Mouse (Mus musculus): Measurements from ENCODE around the gene Grin2b.

Gene Grin2b

GRCm38 (mm10) chr6:136008120-136008519 is 165.2 kb downstream of the Grin2b start:
- no peak for DNase-seq (ENCODE audit: low spot score)

GRCm38 (mm10) chr6:135994691-135995090 is 178.6 kb downstream of the Grin2b start:
- DNase-seq (ENCODE audit: low spot score), result no peak

GRCm38 (mm10) chr6:135993897-135994296 is 179.4 kb downstream of the Grin2b start:
- no peak for DNase-seq (ENCODE audit: low spot score)

GRCm38 (mm10) chr6:135993378-135993777 is 179.9 kb downstream of the Grin2b start:
- DNase-seq (ENCODE audit: low spot score), result no peak

GRCm38 (mm10) chr6:135976106-135976505 is 197.2 kb downstream of the Grin2b start:
- DNase-seq (ENCODE audit: low spot score), result no peak

GRCm38 (mm10) chr6:135972481-135972880 is 200.8 kb downstream of the Grin2b start:
- DNase-seq (ENCODE audit: low spot score), result no peak

- no peak for DNase-seq (ENCODE audit: low spot score)
Measured at GRCm38 (mm10) chr6:135971481-135971880, 201.8 kb downstream of the Grin2b start.

GRCm38 (mm10) chr6:135970716-135971318 is 202.5 kb downstream of the Grin2b start:
- no peak for DNase-seq (ENCODE audit: low spot score)

GRCm38 (mm10) chr6:135961766-135962165 is 211.5 kb downstream of the Grin2b start:
- DNase-seq (ENCODE audit: low spot score), result no peak

- DNase-seq (ENCODE audit: low spot score), result no peak
Measured at GRCm38 (mm10) chr6:135959629-135960028, 213.7 kb downstream of the Grin2b start.

- DNase-seq (ENCODE audit: low spot score), result no peak
Measured at GRCm38 (mm10) chr6:135951666-135952065, 221.6 kb downstream of the Grin2b start.

GRCm38 (mm10) chr6:135945511-135945910 is 227.8 kb downstream of the Grin2b start:
- no peak for DNase-seq (ENCODE audit: low spot score)

GRCm38 (mm10) chr6:135944358-135944757 is 229.0 kb downstream of the Grin2b start:
- no peak for DNase-seq (ENCODE audit: low spot score)

GRCm38 (mm10) chr6:135943121-135943617 is 230.1 kb downstream of the Grin2b start:
- no peak for DNase-seq (ENCODE audit: low spot score)

GRCm38 (mm10) chr6:135932924-135933323 is 240.4 kb downstream of the Grin2b start:
- DNase-seq (ENCODE audit: low spot score), result no peak

GRCm38 (mm10) chr6:135932400-135932920 is 240.9 kb downstream of the Grin2b start:
- no peak for DNase-seq (ENCODE audit: low spot score)

GRCm38 (mm10) chr6:135917676-135918075 is 255.6 kb downstream of the Grin2b start:
- DNase-seq (ENCODE audit: low spot score), result no peak

- no peak for DNase-seq (ENCODE audit: low spot score)
Measured at GRCm38 (mm10) chr6:135914608-135915007, 258.7 kb downstream of the Grin2b start.

- DNase-seq (ENCODE audit: low spot score), result no peak
Measured at GRCm38 (mm10) chr6:135912114-135912513, 261.2 kb downstream of the Grin2b start.

- no peak for DNase-seq (ENCODE audit: low spot score)
Measured at GRCm38 (mm10) chr6:135911131-135911530, 262.2 kb downstream of the Grin2b start.

GRCm38 (mm10) chr6:135907540-135908320 is 265.6 kb downstream of the Grin2b start:
- peak; percentile 88 for DNase-seq (ENCODE audit: low spot score)

GRCm38 (mm10) chr6:135907137-135907536 is 266.2 kb downstream of the Grin2b start:
- DNase-seq (ENCODE audit: low spot score), result no peak

- no peak for DNase-seq (ENCODE audit: low spot score)
Measured at GRCm38 (mm10) chr6:135904391-135904790, 268.9 kb downstream of the Grin2b start.
